Mouse (Mus musculus) MEL (cell line): Measurements from ENCODE around the gene Tmem45a.

ENCODE experiments used
- CTCF ChIP-seq, 3 experiments: IDR thresholded peaks in 2 of 3; conservative IDR thresholded peaks in 1 of 3; 2 replicates each; pipeline ENCODE4 v1.5.1; 2011 to 2012; ENCODE audit warnings: low read length in 3 of 3, low read depth in 2 of 3, mild to moderate bottlenecking in 2 of 3, improper control_type of control experiment in 1 of 3, inconsistent platforms in 1 of 3, mixed read lengths in 1 of 3, moderate library complexity in 1 of 3; ENCODE audit not compliant: control insufficient read depth in 1 of 3, insufficient read depth in 1 of 3, poor library complexity in 1 of 3, severe bottlenecking in 1 of 3
- ETS1 ChIP-seq: IDR thresholded peaks from 2 replicates; pipeline ENCODE4 v1.6.1; 2012; ENCODE audit warnings: low read depth, mild to moderate bottlenecking, inconsistent platforms, low read length, improper control_type of control experiment, moderate library complexity
- GATA1 ChIP-seq: IDR thresholded peaks from 2 replicates; pipeline ENCODE4 v1.6.1; 2011; ENCODE audit warnings: low read depth, low read length, improper control_type of control experiment
- JUND ChIP-seq: IDR thresholded peaks from 2 replicates; pipeline ENCODE4 v1.6.1; 2011; ENCODE audit warnings: low read depth, mild to moderate bottlenecking, improper control_type of control experiment, low read length
- MAFK ChIP-seq: IDR thresholded peaks from 2 replicates; pipeline ENCODE4 v1.6.1; 2011; ENCODE audit warnings: low read depth, mild to moderate bottlenecking, low read length, improper control_type of control experiment, borderline replicate concordance
- MAX ChIP-seq: IDR thresholded peaks from 2 replicates; pipeline ENCODE4 v1.6.1; 2011; ENCODE audit warnings: low read length, improper control_type of control experiment
- MAZ ChIP-seq: IDR thresholded peaks from 2 replicates; pipeline ENCODE4 v1.6.1; 2012; ENCODE audit warnings: low read depth, mild to moderate bottlenecking, inconsistent platforms, low read length, improper control_type of control experiment

- TF ChIP-seq ETS1 = no peak
- no peak for TF ChIP-seq MAX
- TF ChIP-seq GATA1 = no peak
- TF ChIP-seq MAFK = no peak
- no peak for TF ChIP-seq CTCF (IDR thresholded peaks at IDR 0.05 in 2 of 3, conservative IDR thresholded peaks at IDR 0.05 in 1 of 3; ENCODE audit: control insufficient read depth in 1 of 3, insufficient read depth in 1 of 3, low read depth in 2 of 3, low read length in 3 of 3, poor library complexity in 1 of 3, severe bottlenecking in 1 of 3)
- no peak for TF ChIP-seq JUND
- TF ChIP-seq MAZ = no peak
These were observed 31.3 kb upstream of the Tmem45a start for GRCm38 (mm10) chr16:56917230-56917629.
